Mouse (Mus musculus): ENCODE measurements around the gene Ifitm5.
"Not testable (repeated sequence)": the region's sequence is repeated elsewhere in the genome, so short reads cannot be mapped to it uniquely, and the experiment has no call there.

The Ifitm5 gene

GRCm38 (mm10) chr7:140949824-140950530, at the start of gene Ifitm5:
TSS of gene Ifitm5 (minus strand) at chr7:140950291.
- no peak for DNase-seq

DNA sequence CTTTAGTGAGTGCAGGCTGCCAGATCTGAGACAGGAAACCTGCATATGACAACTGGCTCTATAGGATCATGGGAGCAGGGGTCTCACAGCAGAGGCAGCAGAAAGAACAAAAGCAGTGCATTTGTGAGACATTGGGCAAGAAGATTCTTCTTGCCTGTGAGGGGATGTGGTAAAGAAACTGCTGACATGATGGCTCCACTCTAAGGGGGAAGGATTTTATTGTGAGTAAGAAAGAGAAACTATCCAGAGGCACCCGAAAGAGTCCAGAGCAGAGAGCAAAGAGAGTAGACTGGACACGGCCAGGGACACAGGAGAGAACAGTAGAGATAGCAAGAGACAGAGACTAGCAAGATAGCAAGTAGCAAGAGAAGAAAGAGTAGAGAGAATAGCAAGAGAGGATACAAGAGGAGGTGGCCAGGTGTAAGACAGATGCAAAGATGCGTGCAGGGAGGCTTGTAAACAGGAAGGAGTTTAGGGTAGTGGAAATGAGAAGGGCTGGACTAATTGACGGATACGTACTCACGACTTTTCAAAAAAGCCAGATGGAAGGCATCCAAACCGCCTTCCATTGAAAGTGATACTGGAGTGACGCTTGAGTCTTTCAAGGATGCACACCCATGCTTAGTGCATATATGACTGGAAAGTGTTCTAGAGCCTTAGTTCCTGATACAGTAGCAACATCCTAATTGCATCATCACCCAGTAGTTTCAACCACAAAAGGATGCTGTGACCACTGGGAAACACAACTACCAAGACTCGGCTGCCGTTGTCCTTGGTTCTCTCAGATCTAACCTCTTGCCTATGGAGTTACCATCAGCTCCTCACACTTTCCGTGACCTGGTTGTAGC, 49.0 kb upstream of the Ifitm5 start:
- DNase-seq, result no peak

- DNase-seq, result no peak
Measured at GRCm38 (mm10) chr7:140997817-140998216, 47.7 kb upstream of the Ifitm5 start.

DNA sequence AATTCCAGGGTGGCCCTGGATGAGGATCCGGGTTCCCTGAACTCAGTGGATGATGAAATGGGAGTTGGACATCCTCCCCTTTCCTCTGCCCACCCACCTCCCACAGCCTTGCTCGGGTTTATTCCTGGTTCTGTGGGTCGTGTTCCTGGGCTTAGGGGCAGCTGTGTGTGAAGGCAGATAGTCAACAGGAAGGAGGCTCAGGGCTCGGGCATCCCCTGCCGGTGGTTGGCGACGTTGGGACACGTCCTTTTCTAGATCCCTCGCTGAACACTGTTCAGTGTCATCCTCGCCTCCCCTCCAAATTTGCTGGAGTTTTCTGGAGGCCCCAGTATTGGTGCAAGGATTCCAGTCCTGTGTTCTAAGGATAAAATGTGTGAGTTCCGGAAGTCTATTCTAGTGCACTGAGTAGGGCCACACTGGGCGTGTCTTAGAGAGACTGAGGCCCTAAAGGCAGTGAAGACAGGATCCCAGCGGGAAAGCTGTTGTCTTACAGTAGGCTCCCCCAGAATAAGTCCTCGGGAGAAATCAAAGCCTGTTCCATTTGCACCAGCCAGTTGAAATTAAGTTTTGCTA, 41.1 kb upstream of the Ifitm5 start:
- no peak for DNase-seq

GRCm38 (mm10) chr7:140990622-140991021, 40.5 kb upstream of the Ifitm5 start:
- DNase-seq, result no peak

- no peak for DNase-seq
Measured at GRCm38 (mm10) chr7:140990185-140990584, 40.1 kb upstream of the Ifitm5 start.

- no peak for DNase-seq
Measured at GRCm38 (mm10) chr7:140989022-140989421, 38.9 kb upstream of the Ifitm5 start.

DNA sequence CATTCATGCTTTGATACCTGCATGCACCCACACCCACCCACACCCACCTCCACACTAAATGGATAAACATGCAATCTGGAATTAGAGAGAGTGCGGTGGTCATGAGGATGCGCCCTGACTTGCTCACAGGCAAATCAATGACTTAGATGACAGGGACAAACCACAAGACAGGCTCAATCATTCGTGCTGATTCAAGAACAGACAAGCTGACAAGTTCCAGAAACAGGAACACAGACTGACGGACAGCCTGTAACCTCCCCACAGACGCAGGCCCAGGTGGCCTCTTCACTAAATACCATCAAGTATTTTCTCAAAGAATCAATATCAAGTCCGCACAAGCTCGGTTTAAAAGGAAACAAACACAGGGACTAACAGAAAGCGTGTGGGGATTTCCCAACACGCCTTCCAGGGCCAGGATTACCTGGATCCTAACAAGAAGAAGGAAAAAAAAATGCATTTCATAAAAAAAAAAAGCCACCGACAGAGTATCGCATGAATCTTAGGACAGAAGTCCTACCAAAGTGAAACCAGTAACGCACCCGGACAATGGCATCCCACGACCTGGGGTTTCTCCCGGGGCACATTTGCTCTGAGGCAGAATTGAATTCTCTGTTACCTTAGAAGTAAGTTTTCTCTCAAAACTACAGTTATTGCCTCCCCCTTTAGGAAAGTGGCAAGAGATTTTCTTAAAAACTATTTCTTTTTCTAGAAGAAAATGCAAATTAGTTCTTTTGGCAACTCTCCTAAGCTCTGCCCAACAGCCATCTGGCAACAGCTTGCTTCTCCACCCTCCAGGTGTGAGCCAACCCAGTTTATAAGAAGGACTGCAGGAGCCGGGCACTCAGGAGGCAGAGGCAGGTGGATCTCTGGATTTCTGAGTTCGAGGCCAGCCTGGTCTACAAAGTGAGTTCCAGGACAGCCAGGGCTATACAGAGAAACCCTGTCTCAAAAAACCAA, 37.4 kb upstream of the Ifitm5 start:
- DNase-seq, result no peak

DNA sequence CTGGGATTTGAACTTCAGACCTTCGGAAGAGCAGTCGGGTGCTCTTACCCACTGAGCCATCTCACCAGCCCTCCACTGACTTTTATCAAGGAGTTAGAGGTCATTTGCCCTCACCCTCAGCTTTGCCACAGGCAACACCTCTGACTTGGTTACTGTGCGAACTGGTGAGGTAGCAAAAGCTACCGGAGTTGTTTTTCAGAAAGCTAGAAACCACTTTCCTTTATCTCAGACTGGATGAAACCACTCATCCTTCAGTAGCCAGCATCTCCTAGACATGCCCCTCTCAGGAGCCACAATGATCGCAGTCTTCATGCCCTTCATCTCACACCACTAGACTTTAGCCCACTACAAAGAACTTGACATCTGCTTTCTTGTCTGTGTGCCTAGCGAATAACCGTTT, 32.9 kb upstream of the Ifitm5 start:
- no peak for DNase-seq

DNA sequence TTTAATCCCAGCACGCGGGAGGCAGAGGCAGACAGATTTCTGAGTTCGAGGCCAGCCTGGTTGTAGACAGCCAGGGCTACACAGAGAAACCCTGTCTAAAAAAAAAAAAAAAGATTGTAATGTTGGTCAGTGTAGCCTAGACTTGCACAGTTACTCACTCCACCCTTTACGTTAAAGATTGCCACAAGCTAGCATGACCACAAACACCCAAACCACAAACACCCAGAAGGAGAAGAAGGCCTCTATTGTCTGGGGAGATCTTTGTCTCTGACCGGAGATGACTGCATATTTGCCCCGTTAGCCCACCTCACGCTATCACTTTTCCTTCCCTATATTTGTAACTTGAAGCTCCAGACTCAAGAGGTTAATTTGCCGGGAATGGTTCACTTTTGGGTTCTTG, 31.6 kb upstream of the Ifitm5 start:
- DNase-seq, result no peak

DNA sequence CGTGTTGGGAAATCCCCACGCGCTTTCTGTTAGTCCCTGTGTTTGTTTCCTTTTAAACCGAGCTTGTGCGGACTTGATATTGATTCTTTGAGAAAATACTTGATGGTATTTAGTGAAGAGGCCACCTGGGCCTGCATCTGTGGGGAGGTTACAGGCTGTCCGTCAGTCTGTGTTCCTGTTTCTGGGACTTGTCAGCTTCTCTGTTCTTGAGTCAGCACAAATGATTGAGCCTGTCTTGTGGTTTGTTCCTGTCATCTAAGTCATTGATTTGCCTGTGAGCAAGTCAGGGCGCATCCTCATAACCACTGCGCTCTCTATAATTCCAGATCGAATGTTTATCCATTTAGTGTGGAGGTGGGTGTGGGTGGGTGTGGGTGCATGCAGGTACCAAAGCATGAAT, 26.6 kb upstream of the Ifitm5 start:
- not testable (repeated sequence) for DNase-seq

DNA sequence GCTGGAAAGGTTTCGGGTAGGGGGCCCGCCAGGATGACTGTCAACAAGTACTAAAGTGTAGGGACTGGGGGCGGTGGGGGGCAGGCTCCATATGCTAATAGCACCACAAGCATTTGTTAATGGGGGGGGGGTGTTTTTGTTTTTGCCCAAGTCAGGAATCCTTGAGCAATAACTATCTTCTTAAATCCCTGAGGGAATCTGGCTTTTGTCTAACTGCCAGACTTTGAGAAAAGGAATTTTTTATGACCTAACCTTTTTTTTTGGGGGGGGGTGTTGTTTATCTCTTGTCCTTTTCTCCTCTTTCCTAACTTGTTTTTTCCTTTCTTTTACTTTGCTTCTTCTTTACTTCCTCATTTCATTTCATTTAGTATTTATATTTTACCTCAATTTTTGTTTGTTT, 25.4 kb upstream of the Ifitm5 start:
- no peak for DNase-seq

DNA sequence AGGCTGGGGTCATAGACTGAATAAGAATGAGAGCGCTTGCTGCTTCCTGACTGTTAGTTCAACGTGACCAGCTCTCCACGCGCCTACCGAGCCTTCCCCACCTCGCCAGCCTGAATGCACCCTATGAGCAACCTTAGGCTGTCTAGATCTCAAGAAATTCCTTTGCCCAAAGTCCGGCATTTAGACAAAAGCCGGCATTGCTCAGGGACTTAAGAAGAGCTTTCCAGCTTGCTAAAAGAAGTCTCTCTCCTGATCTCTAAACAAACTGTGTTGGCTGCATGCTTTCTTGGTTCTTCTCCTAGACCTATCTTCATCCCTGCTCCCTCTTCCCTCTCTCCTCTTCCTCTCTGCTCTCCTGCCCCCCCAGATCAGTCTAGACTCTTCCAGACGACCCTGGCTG, 24.8 kb upstream of the Ifitm5 start:
- DNase-seq, result no peak

GRCm38 (mm10) chr7:140973396-140974165, 23.5 kb upstream of the Ifitm5 start:
- no peak for DNase-seq

DNA sequence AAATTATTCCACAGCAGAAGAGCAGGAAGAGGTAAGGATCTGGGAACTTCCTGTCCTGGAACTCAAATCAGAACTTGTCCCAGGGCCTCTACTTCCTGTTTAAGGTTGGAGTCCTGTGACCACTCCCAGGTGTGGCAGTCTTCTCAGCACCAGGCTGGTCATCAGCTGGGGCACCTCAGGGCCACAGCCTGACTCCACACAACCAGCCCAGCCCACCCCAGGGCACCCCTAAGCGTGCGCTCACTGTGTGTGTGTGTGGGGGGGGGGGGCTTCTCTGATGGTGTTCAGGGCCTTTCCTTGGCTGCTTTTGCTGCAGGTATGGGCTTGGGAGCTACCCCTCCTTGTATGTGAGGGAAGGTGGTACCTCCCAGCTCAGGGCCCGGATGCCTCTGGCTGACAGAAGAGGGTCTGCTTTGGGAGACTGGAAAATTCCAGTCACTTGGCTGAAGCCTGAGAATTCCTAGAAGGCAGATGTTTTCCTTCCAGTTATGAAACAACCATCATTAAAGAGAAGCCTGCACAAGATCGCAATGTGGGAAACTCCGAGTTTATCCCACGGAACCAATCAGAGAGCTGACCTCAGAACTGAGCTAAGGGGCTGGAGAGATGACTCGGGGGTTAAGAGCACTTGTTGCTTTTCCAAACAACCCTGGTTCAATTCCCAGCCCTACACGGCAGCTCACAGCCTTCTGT, 21.5 kb upstream of the Ifitm5 start:
- no peak for DNase-seq

GRCm38 (mm10) chr7:140970931-140971330, 20.8 kb upstream of the Ifitm5 start:
- DNase-seq, result no peak

GRCm38 (mm10) chr7:140968710-140969109, 18.6 kb upstream of the Ifitm5 start:
- not testable (repeated sequence) for DNase-seq

DNA sequence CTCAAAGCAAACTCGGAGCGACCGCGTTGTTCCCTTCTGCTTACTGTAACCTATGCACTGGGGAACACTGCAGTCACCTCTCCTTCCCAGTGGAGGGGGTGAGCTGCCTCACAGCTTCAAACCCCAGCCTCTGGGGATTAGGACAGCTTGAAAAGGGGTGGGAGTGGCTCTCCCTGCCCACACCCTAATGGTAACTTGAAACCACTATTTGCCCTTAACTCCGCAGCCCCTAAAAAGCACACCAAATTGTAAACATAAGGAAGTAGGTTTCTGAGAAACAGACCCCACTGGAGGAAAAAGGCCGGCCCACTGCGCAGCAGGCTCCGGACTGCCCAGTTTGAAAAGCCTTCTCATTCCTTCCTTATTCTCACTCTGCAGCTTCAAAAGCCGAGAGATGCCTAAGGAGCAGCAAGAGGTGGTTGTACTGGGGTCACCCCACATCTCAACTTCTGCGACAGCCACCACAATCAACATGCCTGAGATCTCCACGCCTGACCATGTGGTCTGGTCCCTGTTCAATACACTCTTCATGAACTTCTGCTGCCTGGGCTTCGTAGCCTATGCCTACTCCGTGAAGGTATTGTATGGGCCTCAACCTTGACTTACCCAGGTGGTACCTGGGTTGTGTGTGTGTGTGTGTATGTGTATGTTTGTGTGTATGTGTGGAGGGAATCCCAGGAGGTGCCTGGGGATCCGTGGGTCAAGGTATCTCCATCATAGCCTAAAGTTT, 17.9 kb upstream of the Ifitm5 start:
- no peak for DNase-seq

GRCm38 (mm10) chr7:140966921-140967320, 16.8 kb upstream of the Ifitm5 start, which contains the start of gene Ifitm1:
TSS of gene Ifitm1 (plus strand) at chr7:140967221.
- DNase-seq, result no peak

DNA sequence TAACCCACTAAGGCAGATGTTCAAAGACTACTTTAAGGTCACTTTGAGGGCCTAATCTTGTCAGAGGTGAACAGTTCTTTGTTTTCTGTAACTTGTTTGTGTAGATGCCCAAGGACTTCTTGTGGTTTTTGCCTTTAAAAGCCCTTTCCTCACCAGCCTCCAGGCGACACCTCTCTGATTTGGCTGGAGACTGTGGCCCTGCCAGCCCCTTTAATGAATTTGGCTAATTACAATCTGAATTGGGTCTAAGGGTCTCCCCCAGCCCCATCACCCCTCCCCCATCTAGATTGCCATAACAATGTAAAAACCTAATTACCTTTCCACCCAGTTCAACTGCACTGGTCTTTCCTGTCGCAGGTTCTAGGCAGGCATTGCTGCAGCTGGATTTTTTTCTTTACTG, 12.6 kb upstream of the Ifitm5 start:
- DNase-seq, result no peak

GRCm38 (mm10) chr7:140961416-140961815, 11.3 kb upstream of the Ifitm5 start:
- DNase-seq, result no peak

Data from cerebellum, adult 11-12 months (tissue).